Mouse (Mus musculus): ENCODE data around the gene Iffo1.

GRCm38 (mm10) chr6:125196301-125196700 lies 51.3 kb downstream of the Iffo1 start:
- TF ChIP-seq CTCF (IDR thresholded peaks at IDR 0.05; ENCODE audit: control insufficient read depth, insufficient read depth, insufficient replicate concordance, low read depth, low read length) (no peak), POLR2A (IDR thresholded peaks at IDR 0.05; ENCODE audit: control insufficient read depth, low read depth, low read length) (no peak)

Data from testis, adult 2 months (tissue).